Mouse (Mus musculus): ENCODE results near the gene Xab2. TPM values are rescaled to one million over a fixed set of nuclear protein-coding genes. Genes with fewer than 3 reads are reported as not detected.

The Xab2 gene
- total and polyA plus RNA-seq, 3 experiments = 49.9 to 60.7 (median 57.1) TPM

GRCm38 (mm10) chr8:3609046-3609815 lies 11.9 kb downstream of the Xab2 start:
- in situ Hi-C loops (cut with MboI; ENCODE audit: low pct_ligation_motif_present, low pct_unique_long_range_greater_than_20kb, low sequenced_read_pairs) = no loop called here
- Histone ChIP-seq H3K9me3 (replicated peaks; ENCODE audit: low read length) (no peaks in the 10 kb centered on the region), H3K4me2 (ENCODE audit: insufficient read depth, low read depth, poor library complexity, severe bottlenecking) (no peak overlapping the region), H3K4me1 (ENCODE audit: control insufficient read depth in 1 of 2, insufficient read depth in 2 of 2) (0 out of 4 replicates have a peak, but pooled peaks cover 0 to 2% of the 10 kb centered on the region in 2 experiments), H3K9ac (ENCODE audit: insufficient read depth, low read depth) (no peak overlapping the region), H3K4me3 (replicated peaks in 1 of 3; ENCODE audit: low read depth in 2 of 3, low read length in 2 of 3, poor library complexity in 1 of 3) (no peak overlapping the region), H3K79me2 (replicated peaks; ENCODE audit: control insufficient read depth, extremely low read depth, insufficient read depth, poor library complexity, severe bottlenecking) (no peaks in the 10 kb centered on the region), H3K27ac (ENCODE audit: insufficient read depth, low read depth) (no peak overlapping the region), H3K36me3 (replicated peaks in 1 of 2; ENCODE audit: control insufficient read depth in 1 of 2, insufficient read depth in 1 of 2, low read length in 1 of 2) (peaks cover 61 to 90% of the 10 kb centered on the region in 2 experiments), H3K27me3 (replicated peaks) (no peaks in the 10 kb centered on the region)
- TF ChIP-seq TCF12 (IDR thresholded peaks at IDR 0.05; ENCODE audit: low read depth, low read length) (no peak), BHLHE40 (IDR thresholded peaks at IDR 0.05; ENCODE audit: low read depth, low read length) (no peak), RAD21 (IDR thresholded peaks at IDR 0.05; ENCODE audit: low read depth, low read length) (no peak), GABPA (IDR thresholded peaks at IDR 0.05; ENCODE audit: insufficient replicate concordance, low read depth, low read length) (no peak), MAFK (IDR thresholded peaks at IDR 0.05; ENCODE audit: insufficient replicate concordance, low read length) (no peak), HCFC1 (IDR thresholded peaks at IDR 0.05; ENCODE audit: low read depth, low read length) (no peak), PAX5 (IDR thresholded peaks at IDR 0.05; ENCODE audit: low read length) (no peak), ELF1 (IDR thresholded peaks at IDR 0.05; ENCODE audit: low read depth, low read length) (no peak), USF1 (IDR thresholded peaks at IDR 0.05; ENCODE audit: low read depth, low read length) (no peak), ZKSCAN1 (IDR thresholded peaks at IDR 0.05; ENCODE audit: borderline replicate concordance, low read depth, low read length) (no peak), CHD1 (IDR thresholded peaks at IDR 0.05; ENCODE audit: low read depth, low read length) (no peak), ZNF384 (IDR thresholded peaks at IDR 0.05; ENCODE audit: low read depth, low read length) (no peak), CTCF (conservative IDR thresholded peaks at IDR 0.05 in 1 of 2, IDR thresholded peaks at IDR 0.05 in 1 of 2; ENCODE audit: low read depth in 2 of 2, low read length in 2 of 2) (no peak), POLR2AphosphoS2 (IDR thresholded peaks at IDR 0.05; ENCODE audit: low read depth, low read length) (no peak), KAT2A (IDR thresholded peaks at IDR 0.05; ENCODE audit: insufficient replicate concordance, low read length) (no peak), ZMIZ1 (IDR thresholded peaks at IDR 0.05; ENCODE audit: low read depth, low read length) (no peak), JUN (IDR thresholded peaks at IDR 0.05; ENCODE audit: insufficient read depth, low read depth, low read length) (no peak)
- no peak for DNase-seq (ENCODE audit: extremely low read depth)
- dilution Hi-C loops (cut with MboI; ENCODE audit: extremely low pct_ligation_motif_present, extremely low pct_unique_long_range_greater_than_20kb, low sequenced_read_pairs) = no loop called here

GRCm38 (mm10) chr8:3607822-3608221 lies 13.3 kb downstream of the Xab2 start:
- Histone ChIP-seq H3K9me3 (replicated peaks; ENCODE audit: low read length) (no peaks in the 10 kb centered on the region), H3K36me3 (replicated peaks in 1 of 2; ENCODE audit: control insufficient read depth in 1 of 2, insufficient read depth in 1 of 2, low read length in 1 of 2) (peaks cover 47 to 76% of the 10 kb centered on the region in 2 experiments), H3K4me3 (replicated peaks in 1 of 3; ENCODE audit: low read depth in 2 of 3, low read length in 2 of 3, poor library complexity in 1 of 3) (no peak overlapping the region), H3K27ac (ENCODE audit: insufficient read depth, low read depth) (no peak overlapping the region), H3K9ac (ENCODE audit: insufficient read depth, low read depth) (no peak overlapping the region), H3K4me1 (ENCODE audit: control insufficient read depth in 1 of 2, insufficient read depth in 2 of 2) (0 out of 4 replicates have a peak, but pooled peaks cover 0 to 5% of the 10 kb centered on the region in 2 experiments), H3K27me3 (replicated peaks) (no peaks in the 10 kb centered on the region), H3K4me2 (ENCODE audit: insufficient read depth, low read depth, poor library complexity, severe bottlenecking) (no peak overlapping the region), H3K79me2 (replicated peaks; ENCODE audit: control insufficient read depth, extremely low read depth, insufficient read depth, poor library complexity, severe bottlenecking) (no peaks in the 10 kb centered on the region)
- dilution Hi-C loops (cut with MboI; ENCODE audit: extremely low pct_ligation_motif_present, extremely low pct_unique_long_range_greater_than_20kb, low sequenced_read_pairs) = no loop called here
- TF ChIP-seq UBTF (IDR thresholded peaks at IDR 0.05; ENCODE audit: low read depth, low read length) (no peak), MYC (IDR thresholded peaks at IDR 0.05; ENCODE audit: low read depth, low read length) (no peak), ZMIZ1 (IDR thresholded peaks at IDR 0.05; ENCODE audit: low read depth, low read length) (no peak), GABPA (IDR thresholded peaks at IDR 0.05; ENCODE audit: insufficient replicate concordance, low read depth, low read length) (no peak), POLR2AphosphoS2 (IDR thresholded peaks at IDR 0.05; ENCODE audit: low read depth, low read length) (no peak), MXI1 (IDR thresholded peaks at IDR 0.05; ENCODE audit: low read depth, low read length) (no peak), RAD21 (IDR thresholded peaks at IDR 0.05; ENCODE audit: low read depth, low read length) (no peak)
- in situ Hi-C loops (cut with MboI; ENCODE audit: low pct_ligation_motif_present, low pct_unique_long_range_greater_than_20kb, low sequenced_read_pairs) = no loop called here
- no peak for DNase-seq (ENCODE audit: extremely low read depth)
